Mouse (Mus musculus): ENCODE measurements around the gene Vax2.

The Vax2 gene

GRCm38 (mm10) chr6:83762880-83763431 is 51.9 kb downstream of the Vax2 start:
- DNase-seq (ENCODE audit: low spot score), result peak; percentile 62

- DNase-seq (ENCODE audit: low spot score), result no peak
These were observed 55.9 kb downstream of the Vax2 start for GRCm38 (mm10) chr6:83766982-83767381.

GRCm38 (mm10) chr6:83768485-83768884 is 57.4 kb downstream of the Vax2 start:
- DNase-seq (ENCODE audit: low spot score), result no peak

GRCm38 (mm10) chr6:83774126-83774525 is 63.1 kb downstream of the Vax2 start:
- DNase-seq (ENCODE audit: low spot score), result no peak

GRCm38 (mm10) chr6:83774781-83775563 is 63.9 kb downstream of the Vax2 start:
- DNase-seq (ENCODE audit: low spot score), result peak; percentile 17

GRCm38 (mm10) chr6:83775638-83776293 is 64.7 kb downstream of the Vax2 start, which contains the start of gene Tex261:
Gene Tex261 (minus strand): TSS chr6:83775813.
- peak; percentile 92 for DNase-seq (ENCODE audit: low spot score)

- DNase-seq (ENCODE audit: low spot score), result no peak
These were observed 67.2 kb downstream of the Vax2 start for GRCm38 (mm10) chr6:83778306-83778705.

GRCm38 (mm10) chr6:83779026-83779425 is 68.0 kb downstream of the Vax2 start:
- DNase-seq (ENCODE audit: low spot score), result peak; percentile 74

- DNase-seq (ENCODE audit: low spot score), result no peak
These were observed 75.4 kb downstream of the Vax2 start for GRCm38 (mm10) chr6:83786426-83786825.

All from embryo, embryonic 10 days (tissue).